18 mouse cellular contexts compared by ENCODE assay signal in genomic region chr1:35821791-35822190, GRCm38 (mm10).
"Had no signal": no experiment of that assay in that cellular context is flagged by ENCODE, and none has a peak within 500 bp of the region (broad histone marks: within the 10 kb centered on the region; RNA-seq: fewer than 3 reads in every experiment).

No protein-coding gene starts in this region.

- H3K27ac ChIP-seq: liver, embryonic 13.5 days; liver, embryonic 15.5 days; lung, embryonic 15.5 days; macrophage; midbrain, embryonic 12.5 days; neural tube, embryonic 12.5 days; stomach, embryonic 15.5 days; stomach, postnatal 0 days had no signal

- H3K9ac ChIP-seq: liver, embryonic 13.5 days; liver, embryonic 15.5 days; liver, postnatal 0 days; lung, embryonic 15.5 days; midbrain, embryonic 12.5 days; neural tube, embryonic 12.5 days; stomach, embryonic 15.5 days had no signal

- H3K36me3 ChIP-seq: liver, embryonic 13.5 days; liver, embryonic 15.5 days; lung, embryonic 15.5 days; midbrain, embryonic 12.5 days; neural tube, embryonic 12.5 days; stomach, embryonic 15.5 days had no signal

- ATAC-seq: liver, postnatal 0 days; lung, postnatal 0 days had no signal

- DNase-seq: liver, embryonic 13.5 days; lung, adult 2 months; lung, postnatal 14 days; lung, postnatal 36 days; right cerebral cortex, postnatal 14 days; thymus, adult 2 months; thymus, postnatal 25 days; thymus, postnatal 4 days had no signal

- H3K27me3 ChIP-seq: liver, embryonic 13.5 days; liver, embryonic 15.5 days; lung, embryonic 15.5 days; midbrain, embryonic 12.5 days; neural tube, embryonic 12.5 days; stomach, embryonic 15.5 days had no signal

- H3K4me3 ChIP-seq: liver, embryonic 13.5 days; liver, embryonic 15.5 days; lung, embryonic 15.5 days; megakaryocyte, embryonic 14.5 days; midbrain, embryonic 12.5 days; neural tube, embryonic 12.5 days; stomach, embryonic 15.5 days had no signal

- H3K9me3 ChIP-seq: liver, embryonic 13.5 days; liver, embryonic 15.5 days; lung, embryonic 15.5 days; midbrain, embryonic 12.5 days; neural tube, embryonic 12.5 days; stomach, embryonic 15.5 days had no signal

- H3K4me2 ChIP-seq: liver, embryonic 13.5 days; liver, embryonic 15.5 days; lung, embryonic 15.5 days; neural tube, embryonic 12.5 days; stomach, embryonic 15.5 days had no signal

- H3K4me1 ChIP-seq: liver, embryonic 13.5 days; liver, embryonic 15.5 days; neural tube, embryonic 12.5 days had no signal
